Mouse (Mus musculus): ENCODE results near the gene Il4ra.

The Il4ra gene

DNA sequence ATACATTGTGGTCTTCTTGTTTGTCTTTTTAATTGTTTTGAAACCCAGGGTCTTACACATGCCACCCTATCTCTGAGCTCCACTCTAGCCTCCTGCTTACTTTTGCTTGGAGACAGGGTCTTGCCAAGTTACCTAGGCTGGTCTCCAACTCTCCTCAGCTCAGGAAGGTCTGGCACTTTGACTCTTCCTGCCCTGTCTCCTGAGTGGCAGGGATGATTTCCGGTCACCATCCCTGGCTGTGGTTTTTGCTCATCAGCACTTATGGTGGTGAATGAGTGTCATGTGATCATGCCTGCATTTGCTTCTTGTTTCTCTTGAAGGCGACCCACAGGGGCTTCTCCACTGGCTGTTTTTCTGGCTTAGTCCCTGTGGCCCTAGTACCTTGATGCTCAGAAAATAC, 21.9 kb downstream of the Il4ra start:
- no peak for DNase-seq

DNA sequence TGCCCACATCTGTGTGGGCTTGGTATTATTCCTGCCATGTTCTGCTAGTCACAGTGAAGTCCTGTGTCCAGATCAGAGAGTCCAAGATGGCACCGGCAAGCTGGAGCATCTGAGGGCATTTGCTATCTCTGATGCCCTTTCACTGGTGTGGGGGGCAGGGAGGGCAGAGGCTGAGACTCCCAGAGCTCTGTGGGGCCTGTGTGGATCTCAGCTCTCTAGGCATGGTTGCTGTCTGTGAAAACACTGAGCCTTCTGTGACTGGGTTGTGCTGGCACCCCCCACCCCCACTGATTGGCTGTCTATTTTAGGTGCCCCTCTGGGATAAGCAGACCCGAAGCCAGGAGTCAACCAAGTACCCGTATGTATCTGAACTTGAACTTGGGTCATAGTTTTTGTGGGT, 22.9 kb downstream of the Il4ra start:
- no peak for DNase-seq

DNA sequence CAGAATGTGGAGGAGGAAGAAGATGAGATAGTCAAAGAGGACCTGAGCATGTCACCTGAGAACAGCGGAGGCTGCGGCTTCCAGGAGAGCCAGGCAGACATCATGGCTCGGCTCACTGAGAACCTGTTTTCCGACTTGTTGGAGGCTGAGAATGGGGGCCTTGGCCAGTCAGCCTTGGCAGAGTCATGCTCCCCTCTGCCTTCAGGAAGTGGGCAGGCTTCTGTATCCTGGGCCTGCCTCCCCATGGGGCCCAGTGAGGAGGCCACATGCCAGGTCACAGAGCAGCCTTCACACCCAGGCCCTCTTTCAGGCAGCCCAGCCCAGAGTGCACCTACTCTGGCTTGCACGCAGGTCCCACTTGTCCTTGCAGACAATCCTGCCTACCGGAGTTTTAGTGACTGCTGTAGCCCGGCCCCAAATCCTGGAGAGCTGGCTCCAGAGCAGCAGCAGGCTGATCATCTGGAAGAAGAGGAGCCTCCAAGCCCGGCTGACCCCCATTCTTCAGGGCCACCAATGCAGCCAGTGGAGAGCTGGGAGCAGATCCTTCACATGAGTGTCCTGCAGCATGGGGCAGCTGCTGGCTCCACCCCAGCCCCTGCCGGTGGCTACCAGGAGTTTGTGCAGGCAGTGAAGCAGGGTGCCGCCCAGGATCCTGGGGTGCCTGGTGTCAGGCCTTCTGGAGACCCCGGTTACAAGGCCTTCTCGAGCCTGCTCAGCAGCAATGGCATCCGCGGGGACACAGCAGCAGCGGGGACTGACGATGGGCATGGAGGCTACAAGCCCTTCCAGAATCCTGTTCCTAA, 24.0 kb downstream of the Il4ra start:
- DNase-seq, result no peak

DNA sequence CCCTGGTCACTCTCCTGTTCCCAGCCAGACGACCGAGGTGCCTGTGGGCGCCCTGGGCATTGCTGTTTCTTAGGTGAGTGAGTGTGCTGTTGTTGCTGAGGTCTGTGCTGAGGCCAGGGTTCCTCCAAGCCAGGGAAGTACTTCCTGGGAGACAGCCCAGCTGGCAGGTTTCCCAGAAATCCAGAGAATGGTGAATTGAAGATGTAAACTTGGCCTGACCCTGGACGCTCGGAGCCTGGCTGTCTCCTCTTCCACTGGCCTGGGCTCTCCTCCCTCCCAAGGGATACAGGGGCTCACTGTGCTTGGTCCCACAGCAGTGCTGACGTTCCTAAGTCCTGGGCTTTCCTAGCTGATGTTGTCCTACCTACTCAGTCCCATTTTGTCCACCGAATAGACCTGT, 25.1 kb downstream of the Il4ra start:
- peak; percentile 82 for DNase-seq

DNA sequence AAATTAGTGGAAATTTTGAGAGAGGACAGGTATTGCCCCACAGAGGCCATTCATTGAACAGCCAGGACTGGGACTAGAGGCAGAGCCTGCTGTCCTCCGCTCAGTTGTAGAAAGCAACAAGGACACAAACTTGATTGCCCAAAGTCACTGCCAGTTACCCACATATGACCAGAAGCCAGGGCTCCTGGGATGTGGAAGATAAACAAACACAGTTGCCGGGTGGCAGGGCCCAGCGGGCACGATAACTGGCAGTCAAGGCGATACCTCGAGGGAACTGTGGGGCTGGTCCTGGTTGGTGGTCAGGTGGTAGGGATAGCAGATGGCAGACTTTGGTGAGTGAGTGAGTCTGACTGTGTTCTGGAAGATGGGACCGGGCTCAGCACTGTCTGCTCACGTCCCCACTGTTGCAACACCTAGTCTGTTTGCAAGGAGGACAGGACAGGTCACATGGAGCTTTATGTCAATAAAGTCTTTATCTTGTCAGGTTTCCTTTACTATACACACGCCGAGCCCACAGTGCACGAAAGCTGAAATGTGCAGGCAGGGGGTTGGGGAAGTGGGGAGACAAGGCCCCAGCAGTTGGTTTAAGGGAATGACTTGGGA, 25.7 kb downstream of the Il4ra start:
- no peak for DNase-seq

DNA sequence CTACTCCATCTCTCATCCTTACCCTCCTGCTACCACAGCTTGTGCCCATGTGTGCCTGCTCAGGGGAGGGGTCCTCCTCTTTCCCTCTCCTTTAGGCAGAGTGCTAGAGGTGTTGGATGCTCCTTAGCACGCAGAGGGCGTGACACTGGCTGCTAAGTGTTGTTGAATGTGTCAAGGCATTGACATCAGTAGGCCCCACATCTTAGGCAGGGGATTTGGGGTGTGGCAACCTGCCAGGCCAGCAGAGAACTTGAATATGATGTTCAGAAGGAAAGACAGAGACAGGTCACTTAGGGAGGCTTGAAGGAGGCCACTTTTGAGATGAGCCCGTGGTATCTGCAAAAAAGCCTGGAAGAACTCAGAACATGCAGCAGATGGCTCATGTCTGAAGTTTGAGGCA, 26.2 kb downstream of the Il4ra start:
- DNase-seq, result no peak

DNA sequence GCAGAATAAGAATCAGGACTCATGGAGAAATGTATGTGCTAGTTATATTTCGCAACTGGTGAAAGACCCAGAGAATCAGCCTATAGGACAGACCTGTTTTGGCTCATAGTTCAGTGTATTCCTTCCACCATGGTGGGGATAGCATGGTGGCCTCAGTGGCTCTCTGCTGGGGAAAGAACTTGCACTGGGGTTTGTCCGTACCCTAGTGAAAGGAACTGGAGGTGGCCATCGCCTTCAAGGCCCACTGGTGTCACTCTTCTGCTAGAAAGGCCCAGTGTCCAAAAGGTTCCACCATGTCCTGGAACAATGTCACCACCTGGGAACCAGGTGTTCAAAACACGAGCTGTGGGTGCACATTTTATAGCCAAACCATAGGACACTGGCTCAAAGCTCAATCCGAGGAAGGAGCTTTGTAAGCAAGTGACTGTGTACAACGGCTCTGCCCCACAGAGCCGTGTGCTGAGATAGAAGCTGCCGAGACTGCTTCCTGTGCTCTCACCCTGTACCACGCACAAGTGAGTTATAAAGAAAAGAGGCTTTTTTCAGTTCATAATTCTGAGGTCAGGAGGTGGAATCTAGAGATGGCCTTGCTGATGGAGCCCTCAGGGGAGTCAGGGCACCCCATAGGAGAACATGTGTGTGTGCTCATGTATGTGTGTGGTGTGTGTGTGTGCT, 27.8 kb downstream of the Il4ra start:
- no peak for DNase-seq

DNA sequence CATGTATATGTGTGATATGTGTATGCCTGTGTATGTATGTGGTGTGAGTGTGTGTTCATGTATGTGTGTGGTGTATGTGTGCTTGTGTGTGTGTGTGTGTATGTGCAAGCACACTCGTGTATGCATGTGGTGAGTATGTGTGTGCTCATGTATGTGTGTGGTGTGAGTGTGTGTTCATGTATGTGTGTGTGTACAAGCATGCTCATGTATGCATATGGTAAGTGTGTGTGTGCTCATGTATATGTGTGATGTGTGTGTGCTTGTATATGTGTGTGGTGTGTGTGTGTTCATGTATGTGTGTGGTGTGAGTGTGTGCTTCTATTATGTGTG, 28.3 kb downstream of the Il4ra start:
- DNase-seq, result no peak

DNA sequence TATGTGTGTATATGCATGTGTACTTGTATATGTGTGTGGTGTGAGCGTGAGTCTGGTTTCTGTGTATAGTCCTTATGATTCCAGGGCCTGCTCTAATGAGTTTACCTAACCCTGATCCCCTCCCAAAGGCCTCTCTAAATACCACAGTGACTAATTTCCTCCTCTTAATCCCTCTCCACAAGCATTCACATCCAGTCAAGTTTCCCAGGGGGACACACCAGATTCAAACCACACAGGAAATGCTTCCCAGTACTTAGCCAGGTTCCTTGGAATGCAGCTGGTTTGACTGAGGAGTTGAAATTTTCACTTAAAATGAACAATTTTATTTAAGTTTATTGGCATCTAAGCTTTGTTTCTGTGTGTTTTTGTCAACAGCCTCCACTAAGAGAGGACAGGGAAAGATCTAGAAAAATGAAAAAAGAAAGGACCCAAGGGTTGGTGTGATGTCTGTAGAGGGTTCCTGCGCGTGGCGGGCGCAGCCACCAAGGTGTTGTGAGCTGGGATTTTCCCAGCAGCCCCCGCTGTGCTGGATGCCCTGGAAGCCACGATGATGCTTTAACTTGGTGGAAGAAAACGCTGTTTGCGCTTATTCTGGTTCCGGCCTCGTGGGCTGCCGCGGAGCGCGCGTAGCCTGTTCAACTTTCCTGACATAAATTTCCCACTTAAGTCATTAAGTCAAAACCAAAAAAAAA, 28.9 kb downstream of the Il4ra start:
- DNase-seq, result no peak

DNA sequence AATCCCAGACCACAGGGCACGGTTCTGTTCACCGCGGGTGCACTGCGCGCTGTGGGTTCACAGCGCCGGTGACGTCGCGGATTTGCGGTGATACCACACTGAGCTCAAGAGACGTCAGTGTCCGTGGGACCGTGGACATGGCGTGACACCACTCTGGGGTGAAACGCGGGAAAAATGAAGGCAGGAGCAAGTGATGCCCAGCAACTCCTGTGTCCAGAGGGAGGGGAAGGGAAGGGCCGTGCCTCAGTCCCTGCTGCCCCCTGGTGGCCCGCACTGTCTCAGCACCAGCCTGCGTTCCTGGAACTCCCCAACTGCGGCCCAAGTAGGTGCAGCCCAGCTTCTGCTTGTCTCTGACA, 29.4 kb downstream of the Il4ra start:
- peak; percentile 95 for DNase-seq

DNA sequence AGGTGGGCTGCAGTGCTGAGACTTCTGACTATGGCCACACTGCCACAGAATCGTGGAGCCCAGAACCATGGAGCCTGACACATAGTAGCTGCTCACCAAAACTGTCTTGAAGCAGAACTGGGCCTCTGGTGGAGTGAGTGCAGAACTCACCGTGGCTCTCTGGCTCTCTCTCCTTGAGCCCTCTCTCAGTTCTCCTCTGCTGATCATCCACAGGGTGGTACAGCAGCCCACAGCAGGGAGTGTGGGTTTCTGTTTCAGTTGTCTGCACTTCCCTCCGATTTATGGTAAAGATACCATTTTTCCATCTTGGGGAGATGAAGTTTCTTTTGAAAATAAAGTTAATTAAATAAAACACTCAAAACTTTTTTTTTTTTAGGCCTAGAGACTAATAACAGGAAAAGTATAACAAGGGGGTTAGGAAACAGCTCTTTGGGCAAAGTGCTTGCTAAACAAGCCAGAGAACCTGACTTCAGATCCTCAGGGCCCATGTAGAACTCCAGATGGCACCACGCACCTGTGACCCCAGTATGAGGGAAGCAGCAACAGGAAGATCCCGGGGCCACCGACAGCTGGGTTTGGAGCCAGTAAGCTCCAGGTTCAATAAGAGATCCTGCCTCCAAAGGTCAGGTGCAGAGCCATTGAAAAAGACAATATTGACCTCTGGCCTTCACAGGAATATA, 31.5 kb downstream of the Il4ra start:
- DNase-seq, result no peak

DNA sequence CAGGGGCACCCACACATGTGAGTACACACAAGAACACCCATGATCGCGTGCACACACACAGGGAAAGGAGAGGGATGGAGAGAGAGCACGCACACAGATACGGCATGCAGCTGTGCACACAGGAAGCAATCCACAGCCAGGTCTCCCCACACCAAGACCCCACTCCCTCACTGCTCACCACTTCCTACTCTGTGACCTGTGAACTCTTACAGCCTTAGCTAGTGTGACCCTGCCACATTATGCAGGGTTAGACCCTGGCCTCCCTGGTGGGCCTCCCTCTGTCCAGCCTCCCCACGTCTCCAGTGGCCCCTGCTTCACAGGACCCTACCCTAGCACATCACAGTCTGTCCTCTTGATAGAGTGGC, 32.1 kb downstream of the Il4ra start:
- no peak for DNase-seq

DNA sequence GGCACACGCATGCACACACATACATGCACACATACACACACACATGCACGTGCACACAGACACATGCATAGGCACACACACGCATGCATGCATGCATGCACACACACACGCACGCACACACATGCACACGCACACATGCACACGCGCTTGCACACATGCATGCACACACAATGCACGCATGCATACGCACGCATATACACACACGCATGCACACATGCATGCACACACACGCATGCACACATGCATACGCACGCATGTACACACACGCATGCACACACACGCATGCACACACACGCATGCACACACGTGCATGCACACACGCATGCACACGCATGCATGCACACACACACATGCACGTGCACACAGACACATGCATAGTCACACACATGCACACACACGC, 34.4 kb downstream of the Il4ra start:
- DNase-seq, result no peak

DNA sequence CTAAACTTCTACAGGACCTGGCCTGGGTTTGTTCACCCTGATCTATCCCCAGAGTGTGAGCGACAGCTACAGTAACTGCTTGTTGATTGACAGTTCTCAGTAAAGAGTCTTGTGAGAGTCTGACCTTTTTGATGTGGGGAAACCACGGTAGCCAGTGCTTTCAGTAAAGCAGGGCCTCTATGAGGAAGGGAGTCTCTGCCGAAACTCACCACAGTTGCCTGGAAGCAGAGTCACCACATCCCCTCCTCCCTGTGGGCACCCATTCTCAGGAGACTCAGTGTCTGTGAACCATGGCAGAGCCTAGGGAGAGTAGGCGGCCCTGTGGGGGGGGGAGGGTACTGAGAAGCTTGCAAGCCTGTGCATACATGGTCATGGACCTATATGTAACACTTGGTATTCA, 36.8 kb downstream of the Il4ra start:
- no peak for DNase-seq

DNA sequence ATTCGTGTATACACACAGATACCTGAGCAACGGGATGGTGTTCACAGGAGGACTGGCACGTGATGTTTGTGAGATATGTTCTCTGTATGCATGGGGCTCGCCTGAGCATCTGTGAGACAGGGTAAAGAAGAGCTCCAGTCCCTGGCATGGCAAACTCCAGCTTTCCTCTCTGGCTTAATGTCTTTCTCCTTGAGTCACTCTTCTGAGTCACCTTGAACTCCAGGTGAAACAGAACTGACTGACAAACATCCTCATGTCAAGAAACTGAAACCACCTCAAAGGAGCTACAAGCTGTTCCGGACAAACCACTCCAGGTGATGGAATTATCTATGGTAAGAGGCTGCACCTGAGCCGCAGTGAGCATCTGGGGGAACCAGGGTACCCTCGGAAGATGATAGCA, 38.0 kb downstream of the Il4ra start:
- no peak for DNase-seq

DNA sequence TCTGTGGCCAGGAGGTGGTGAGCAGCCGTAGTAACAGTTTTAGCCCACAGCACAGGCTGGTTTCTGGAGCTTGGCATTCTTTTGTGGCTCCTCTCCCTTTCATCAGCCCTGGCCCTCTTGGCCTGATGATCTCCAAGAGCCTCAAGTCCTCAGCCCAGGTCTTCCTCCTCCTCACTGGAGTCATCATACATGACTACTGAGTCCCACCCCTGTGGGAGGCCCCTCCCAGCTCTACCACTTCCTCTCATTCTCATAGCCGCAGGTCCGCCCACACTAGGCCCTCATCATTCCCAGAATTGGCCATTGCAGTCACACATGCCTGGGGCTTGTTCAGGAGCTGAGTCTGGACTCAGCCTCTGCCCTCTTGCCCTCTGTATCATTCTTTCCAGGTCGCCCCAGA, 41.9 kb downstream of the Il4ra start:
- DNase-seq, result no peak

DNA sequence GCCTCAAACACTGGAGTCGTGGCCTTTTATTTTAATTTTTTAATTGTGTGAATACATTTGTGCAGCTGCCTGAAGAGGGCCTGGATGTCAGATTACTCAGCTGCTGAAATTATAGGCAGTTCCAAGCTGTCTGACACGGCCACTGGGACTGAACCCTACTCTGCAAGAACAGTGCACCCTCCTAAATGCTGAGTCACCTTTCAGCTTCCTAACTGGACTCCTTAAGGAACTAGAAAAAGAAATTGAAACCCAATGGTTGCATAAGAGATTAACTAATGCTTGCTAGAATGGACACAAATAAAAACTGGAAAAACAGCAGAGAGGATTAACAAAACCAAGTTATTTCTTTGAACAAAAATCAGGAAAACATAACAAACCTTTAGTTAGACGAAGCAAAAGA, 44.5 kb downstream of the Il4ra start:
- no peak for DNase-seq

DNA sequence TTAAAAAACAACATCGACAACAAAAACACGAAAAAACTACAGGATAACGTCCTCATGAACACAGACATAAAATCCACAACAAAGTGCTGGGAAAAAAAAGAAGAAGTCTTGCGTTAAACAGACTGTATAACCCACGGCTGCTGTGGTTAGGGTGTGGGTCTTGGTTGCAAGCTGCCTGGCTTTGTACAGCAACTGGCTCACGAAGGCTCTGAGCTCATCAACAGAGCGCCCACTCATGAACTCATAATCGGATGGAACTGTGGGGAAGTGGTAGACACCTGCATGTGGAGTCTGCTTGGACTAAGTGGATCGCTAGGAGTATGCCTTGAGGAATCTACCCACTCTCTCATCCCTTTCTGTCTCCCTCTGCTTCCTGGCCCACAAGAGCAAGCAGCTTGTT, 45.2 kb downstream of the Il4ra start:
- DNase-seq, result no peak

DNA sequence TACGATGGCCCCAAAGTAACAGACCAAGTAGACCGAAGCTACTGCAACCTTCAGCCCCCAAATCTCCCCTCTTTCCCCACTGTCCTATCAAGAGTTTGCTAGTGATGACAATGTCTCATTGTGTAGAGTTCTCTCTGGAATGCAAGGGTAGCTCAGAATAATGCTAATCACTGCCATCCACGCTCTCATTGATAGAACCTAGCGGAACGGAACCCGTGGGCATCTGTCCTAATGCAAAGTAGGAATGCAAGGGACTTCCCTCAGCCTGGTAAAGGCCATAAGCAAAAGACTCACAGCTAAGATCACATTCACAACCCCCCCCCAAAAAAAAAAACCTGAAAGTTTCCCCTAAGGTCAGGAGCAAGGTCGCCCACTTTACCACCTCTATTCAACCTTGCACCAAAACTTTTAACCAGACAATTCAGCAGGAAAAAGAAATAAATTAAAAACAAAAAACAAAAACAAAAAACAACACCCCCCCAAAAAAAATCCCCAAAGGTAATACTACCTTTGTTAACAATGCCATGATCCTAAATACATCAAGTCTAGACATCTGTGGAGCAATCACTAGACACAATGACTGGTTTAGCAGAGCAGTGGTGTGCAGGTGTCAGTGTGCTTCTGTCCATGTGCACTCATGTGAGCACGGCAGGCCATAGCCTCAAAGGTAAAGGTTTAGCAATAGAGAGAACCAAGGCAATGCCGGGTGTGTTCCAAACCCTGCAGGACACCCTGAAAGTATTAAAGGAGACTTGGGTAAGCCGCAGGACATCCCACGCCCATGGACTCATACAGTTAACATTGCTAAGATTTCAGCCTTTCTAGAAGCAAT, 45.8 kb downstream of the Il4ra start:
- DNase-seq, result no peak

DNA sequence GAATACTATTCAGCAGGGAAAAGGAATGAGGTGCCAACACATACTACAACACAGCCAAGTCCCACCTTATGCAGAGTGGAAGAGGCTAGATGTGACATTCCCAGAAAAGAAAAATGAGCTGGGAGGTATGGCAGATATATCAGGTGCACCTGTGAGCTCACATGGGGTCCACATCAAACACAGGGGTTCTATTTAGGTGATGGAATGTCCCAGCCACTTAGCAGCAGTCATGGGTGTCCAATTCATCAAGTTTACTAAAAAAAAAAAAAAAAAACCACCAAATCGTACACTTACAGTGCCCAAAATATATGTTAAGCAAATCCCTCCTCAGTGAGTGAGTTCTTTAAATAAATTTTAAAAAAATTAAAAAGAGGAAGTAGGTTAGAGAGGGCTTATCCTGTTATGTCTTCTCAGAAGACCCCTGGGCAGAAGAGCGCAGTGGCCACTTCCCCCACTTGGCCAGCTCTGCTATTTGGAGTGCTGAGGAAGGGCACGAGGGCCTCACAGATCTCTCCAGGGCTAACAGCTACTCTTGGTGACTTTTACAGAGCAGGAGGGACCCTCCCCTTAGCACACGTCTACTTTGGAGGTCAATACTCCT, 47.6 kb downstream of the Il4ra start:
- DNase-seq, result no peak

DNA sequence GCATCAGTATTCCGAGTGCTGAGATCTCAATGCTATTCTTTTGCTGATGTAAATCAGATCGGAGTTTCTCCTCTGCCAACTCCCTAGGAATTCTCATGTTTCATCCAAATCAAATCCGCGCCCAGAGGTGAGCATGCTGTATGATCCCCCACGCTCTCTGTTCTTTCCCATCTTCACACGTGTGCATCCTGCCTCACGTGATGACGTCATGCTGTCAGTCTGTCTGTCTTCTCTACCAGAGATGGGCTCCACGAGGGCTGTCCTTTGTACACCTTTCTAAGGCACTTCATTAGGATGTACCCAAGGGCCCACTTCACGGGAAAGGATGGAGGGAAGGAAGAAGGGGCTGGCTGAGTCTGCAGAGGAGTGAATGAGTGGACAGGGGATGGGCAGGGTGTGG, 48.2 kb downstream of the Il4ra start:
- no peak for DNase-seq
